Mouse (Mus musculus) midbrain, embryonic 13.5 days (tissue): ENCODE results near the gene Olfr610. TPM values are rescaled to one million over a fixed set of nuclear protein-coding genes. Genes with fewer than 3 reads are reported as not detected.
"Not testable (repeated sequence)": the region's sequence is repeated elsewhere in the genome, so short reads cannot be mapped to it uniquely, and the experiment has no call there.

Experiments
- ATAC-seq: fragments of 200-750 bp; cut with Nextera tagmentation; 2 replicates; pipeline ENCODE4 v1.8.0; 2017; ENCODE audit warnings: mild to moderate bottlenecking, moderate TSS enrichment, moderate library complexity
- H3K27ac ChIP-seq: fragments of 300-500 bp; sonication (generic); 2 replicates; pipeline ENCODE4 v1.5.1; 2015; ENCODE audit warnings: inconsistent platforms, mild to moderate bottlenecking, moderate library complexity
- H3K27me3 ChIP-seq: fragments of 300-500 bp; sonication (generic); 2 replicates; pipeline ENCODE4 v1.6.1; 2015; ENCODE audit warnings: mild to moderate bottlenecking, inconsistent platforms
- H3K36me3 ChIP-seq: fragments of 300-500 bp; sonication (generic); 2 replicates; pipeline ENCODE4 v1.6.1; 2015; ENCODE audit warnings: mild to moderate bottlenecking, inconsistent platforms
- H3K4me1 ChIP-seq: fragments of 300-500 bp; sonication (generic); replicated peaks from 2 replicates; pipeline ENCODE4 v1.6.1; 2015; ENCODE audit warnings: inconsistent platforms
- H3K4me2 ChIP-seq: fragments of 300-500 bp; sonication (generic); replicated peaks from 2 replicates; pipeline ENCODE4 v1.6.1; 2015; ENCODE audit warnings: moderate library complexity, mild to moderate bottlenecking, inconsistent platforms
- H3K4me3 ChIP-seq: fragments of 300-500 bp; sonication (generic); replicated peaks from 2 replicates; pipeline ENCODE4 v1.5.1; 2015; ENCODE audit warnings: mild to moderate bottlenecking, inconsistent platforms
- H3K9ac ChIP-seq: fragments of 300-500 bp; sonication (generic); replicated peaks from 2 replicates; pipeline ENCODE4 v1.6.1; 2015; ENCODE audit warnings: mild to moderate bottlenecking, inconsistent platforms
- H3K9me3 ChIP-seq: fragments of 300-500 bp; sonication (generic); 2 replicates; pipeline ENCODE4 v1.6.1; 2016; ENCODE audit warnings: mild to moderate bottlenecking, inconsistent platforms
- WGBS: fragments of 180-500 bp; shearing (Covaris S2); methylation state at CpG from one replicate; pipeline ENCODE4 v1.1.7; 2015; 5-methylcytosine and 5-hydroxymethylcytosine counted together
- polyA plus RNA-seq: library from polyadenylated mRNA; unstranded; fragments of >200 nt; fragmentation: Nextera tagmentation; extraction: Ambion mirVana; gene quantifications from 2 replicates; pipeline ENCODE4 v1.2.1, GENCODE M21; 2015

Gene Olfr610
- polyA plus RNA-seq, result not detected in 2 replicates

DNA sequence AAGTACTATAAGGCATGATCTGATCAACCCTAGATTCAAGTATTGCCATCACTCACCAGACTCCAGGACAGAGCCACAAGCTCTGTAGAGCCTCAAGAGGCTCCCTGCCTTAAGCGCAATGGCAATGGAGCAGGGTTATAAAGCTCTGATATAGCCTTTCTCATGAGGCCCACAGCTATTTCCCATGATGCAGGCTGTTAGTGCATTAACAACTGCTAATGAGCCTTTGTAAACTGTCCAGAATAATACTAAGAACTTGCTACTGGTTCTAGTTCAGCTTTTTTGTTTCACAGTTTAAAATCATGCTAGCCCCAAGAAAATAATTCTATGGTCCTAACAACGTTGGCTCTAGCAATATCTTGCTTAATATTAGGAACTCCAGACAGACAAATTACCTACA is at the start of gene Olfr610:
Gene Olfr610 (minus strand): TSS at position 101 of the 400 bp plus-strand sequence.
- 89% methylated on average over 2 of the region's 2 CpGs for WGBS

DNA sequence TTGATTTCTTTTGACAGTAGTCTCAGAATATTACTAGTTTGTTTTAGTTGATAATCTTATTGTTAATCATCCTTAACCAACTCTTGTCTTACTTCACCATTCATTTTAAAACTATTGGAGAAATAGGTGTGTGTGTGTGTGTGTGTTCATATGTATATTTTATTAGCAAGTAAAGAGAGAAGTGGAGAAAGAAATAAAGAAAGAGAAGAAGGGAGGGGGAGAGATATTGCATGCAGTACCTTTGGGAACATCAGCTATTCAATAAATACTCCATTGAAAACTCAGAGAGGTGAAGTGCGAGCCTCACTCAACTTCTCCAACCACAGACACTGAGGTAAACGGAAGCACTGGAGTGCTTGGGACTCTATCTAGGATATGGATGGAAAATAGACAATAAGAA is 43.9 kb upstream of the Olfr610 start, which contains the start of gene Olfr615:
Gene Olfr615 (plus strand): TSS at position 301 of the 400 bp plus-strand sequence.
- Histone ChIP-seq H3K4me2 (no peak within 1 kb of the TSS), H3K36me3 (no peaks in the 10 kb centered on the region), H3K27me3 (no peaks in the 10 kb centered on the region), H3K9me3 (no peaks in the 10 kb centered on the region), H3K9ac (no peak within 1 kb of the TSS), H3K4me1 (no peaks in the 10 kb centered on the region), H3K4me3 (no peak within 1 kb of the TSS), H3K27ac (no peak within 1 kb of the TSS)
- WGBS, result 89% methylated on average over 2 of the region's 2 CpGs
- no peak for ATAC-seq

More for the DNA sequence above, at the start of gene Olfr610:
- H3K36me3 ChIP-seq, result no peaks in the 10 kb centered on the region
- H3K9ac ChIP-seq, result no peak within 1 kb of the TSS
- H3K4me1 ChIP-seq, result no peaks in the 10 kb centered on the region
- no peaks in the 10 kb centered on the region for H3K9me3 ChIP-seq
- H3K27me3 ChIP-seq, result no peaks in the 10 kb centered on the region
- H3K4me2 ChIP-seq, result no peak within 1 kb of the TSS
- H3K27ac ChIP-seq, result no peak within 1 kb of the TSS
- ATAC-seq, result no peak
- H3K4me3 ChIP-seq, result no peak within 1 kb of the TSS

DNA sequence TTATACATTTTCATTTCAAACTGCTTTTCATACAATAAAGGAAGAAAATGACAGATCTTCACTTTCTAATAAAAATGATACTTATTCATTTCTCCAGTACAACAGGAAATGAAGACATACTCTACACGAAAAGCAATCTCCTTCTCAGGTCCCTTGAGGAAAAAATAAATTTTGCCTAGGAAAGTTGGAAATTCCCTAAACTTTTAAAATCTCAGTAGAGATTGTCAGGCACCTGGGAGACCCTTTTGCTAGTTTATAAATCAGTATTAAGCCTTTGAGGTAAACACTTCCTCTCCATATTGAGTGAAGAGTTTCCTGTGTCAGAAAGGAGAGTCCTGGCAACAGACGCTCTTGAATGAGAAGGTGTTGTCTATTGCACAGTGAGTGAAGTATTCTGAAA is 35.9 kb upstream of the Olfr610 start, which contains the start of gene Olfr613:
Gene Olfr613 (plus strand): TSS at position 301 of the 400 bp plus-strand sequence.
- WGBS, result 94% methylated on average over 2 of the region's 2 CpGs
- no peaks in the 10 kb centered on the region for H3K27me3 ChIP-seq
- H3K9me3 ChIP-seq, result no peaks in the 10 kb centered on the region
- no peak within 1 kb of the TSS for H3K4me2 ChIP-seq
- H3K9ac ChIP-seq, result no peak within 1 kb of the TSS
- no peaks in the 10 kb centered on the region for H3K4me1 ChIP-seq
- ATAC-seq, result no peak
- no peak within 1 kb of the TSS for H3K4me3 ChIP-seq
- no peaks in the 10 kb centered on the region for H3K36me3 ChIP-seq
- H3K27ac ChIP-seq, result no peak within 1 kb of the TSS

DNA sequence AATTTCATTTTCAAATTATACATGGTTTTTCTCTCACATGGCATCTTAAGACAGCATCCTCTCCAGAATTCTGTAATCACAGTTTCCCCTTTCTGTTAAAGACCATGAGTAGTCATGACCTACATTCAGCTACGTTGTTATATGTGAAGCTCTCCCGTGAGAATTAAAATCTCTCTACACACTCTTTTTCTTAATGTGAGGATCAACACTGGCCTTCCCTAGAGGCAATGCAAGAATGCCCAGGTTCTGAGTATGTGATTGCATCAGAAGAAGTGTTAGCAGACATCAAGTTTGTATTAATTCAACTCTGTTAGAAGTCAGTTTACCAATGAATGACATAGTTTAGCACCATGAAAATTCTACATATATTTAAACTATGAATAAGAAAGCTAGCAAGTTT is 30.7 kb upstream of the Olfr610 start, which contains the start of gene Olfr612:
Gene Olfr612 (minus strand): TSS at position 101 of the 400 bp plus-strand sequence.
- not testable (repeated sequence) for H3K4me2 ChIP-seq, H3K36me3 ChIP-seq, H3K9me3 ChIP-seq, ATAC-seq, H3K27ac ChIP-seq, H3K9ac ChIP-seq, H3K27me3 ChIP-seq, H3K4me3 ChIP-seq, H3K4me1 ChIP-seq
- WGBS, result 85% methylated on average over 2 of the region's 2 CpGs

DNA sequence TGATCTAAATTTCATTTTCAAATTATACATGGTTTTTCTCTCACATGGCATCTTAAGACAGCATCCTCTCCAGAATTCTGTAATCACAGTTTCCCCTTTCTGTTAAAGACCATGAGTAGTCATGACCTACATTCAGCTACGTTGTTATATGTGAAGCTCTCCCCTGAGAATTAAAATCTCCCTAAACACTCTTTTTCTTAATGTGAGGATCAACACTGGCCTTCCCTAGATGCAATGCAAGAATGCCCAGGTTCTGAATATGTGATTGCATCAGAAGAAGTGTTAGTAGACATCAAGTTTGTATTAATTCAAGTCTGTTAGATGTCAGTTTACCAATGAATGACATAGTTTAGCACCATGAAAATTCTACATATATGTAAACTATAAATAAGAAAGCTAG is 8.8 kb upstream of the Olfr610 start, which contains the start of gene Olfr611:
Gene Olfr611 (minus strand): TSS at position 101 of the 400 bp plus-strand sequence.
- not testable (repeated sequence) for H3K4me3 ChIP-seq, H3K4me1 ChIP-seq, H3K36me3 ChIP-seq, H3K9ac ChIP-seq, H3K27ac ChIP-seq, H3K9me3 ChIP-seq, ATAC-seq, H3K4me2 ChIP-seq, H3K27me3 ChIP-seq
- WGBS, result 73% methylated on average over 1 of the region's 1 CpGs

DNA sequence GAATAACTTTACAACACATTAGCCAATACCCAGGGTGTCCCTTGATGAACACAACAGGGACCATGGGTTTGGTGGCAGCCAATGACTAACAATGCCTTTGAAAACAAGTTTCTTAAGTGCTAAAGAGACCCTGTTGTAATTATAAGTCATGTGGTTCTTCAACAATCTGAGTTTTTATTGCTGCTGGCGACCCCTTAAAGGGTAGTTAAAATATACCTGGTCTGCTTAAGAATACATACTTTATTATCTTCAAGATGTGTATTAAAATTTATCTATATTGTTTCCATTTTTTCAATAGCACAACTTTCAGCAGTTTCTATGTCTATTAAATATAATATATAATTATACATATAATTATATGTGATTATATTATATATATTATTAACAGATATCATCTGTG is 14.0 kb downstream of the Olfr610 start, which contains the start of gene Olfr609:
Gene Olfr609 (minus strand): TSS at position 101 of the 400 bp plus-strand sequence.
- Histone ChIP-seq H3K9me3 (no peaks in the 10 kb centered on the region), H3K27ac (no peak within 1 kb of the TSS), H3K4me2 (no peak within 1 kb of the TSS), H3K27me3 (no peaks in the 10 kb centered on the region), H3K4me3 (no peak within 1 kb of the TSS), H3K4me1 (no peaks in the 10 kb centered on the region), H3K9ac (no peak within 1 kb of the TSS), H3K36me3 (no peaks in the 10 kb centered on the region)
- ATAC-seq, result no peak
- 76% methylated on average over 1 of the region's 1 CpGs for WGBS

DNA sequence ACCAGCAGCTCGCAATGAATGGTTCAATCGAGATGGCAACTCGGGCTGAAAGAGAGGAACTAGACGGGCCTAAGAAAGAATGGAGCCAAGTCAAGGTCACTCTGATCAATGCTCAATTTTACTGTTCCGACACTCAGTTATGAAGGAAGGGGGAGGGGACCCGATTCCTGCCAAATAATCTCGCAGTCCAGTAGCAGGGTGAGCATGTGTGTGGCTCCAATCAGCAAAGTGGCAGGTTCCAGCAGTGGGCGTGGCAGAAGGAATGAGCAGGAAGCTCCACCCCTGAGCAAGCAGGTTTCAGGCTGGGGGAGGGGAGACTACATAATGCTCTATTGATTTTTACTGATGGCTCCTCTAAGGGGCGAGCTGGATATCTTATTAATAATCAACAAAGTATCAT is 34.8 kb downstream of the Olfr610 start:
- not testable (repeated sequence) for H3K9me3 ChIP-seq, H3K4me3 ChIP-seq, H3K4me2 ChIP-seq, H3K27ac ChIP-seq, ATAC-seq, H3K9ac ChIP-seq, H3K4me1 ChIP-seq, H3K27me3 ChIP-seq, H3K36me3 ChIP-seq
- 89% methylated on average over 9 of the region's 9 CpGs for WGBS

DNA sequence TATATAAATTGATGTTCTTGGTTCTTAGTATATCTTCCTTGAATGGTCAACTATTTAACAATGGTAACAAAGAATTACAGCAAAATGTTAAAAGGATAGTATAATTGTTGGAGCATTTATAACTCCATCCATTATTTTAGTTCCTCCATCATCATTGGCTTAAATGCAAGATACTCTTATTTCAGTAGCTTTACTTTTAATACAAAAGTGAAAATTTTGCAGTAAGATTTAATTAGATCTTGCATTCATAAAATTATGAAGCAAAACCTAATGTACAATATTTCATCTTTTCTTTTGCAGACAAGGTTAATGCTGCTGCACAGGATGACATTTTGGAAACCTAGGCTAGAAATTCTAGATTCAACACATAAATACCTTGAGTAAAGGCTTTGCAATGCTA is 42.3 kb downstream of the Olfr610 start, which contains the start of gene Olfr608:
Gene Olfr608 (plus strand): TSS at position 301 of the 400 bp plus-strand sequence.
- ATAC-seq, result no peak
- H3K4me3 ChIP-seq, result no peak within 1 kb of the TSS
- H3K9ac ChIP-seq, result no peak within 1 kb of the TSS
- no peak within 1 kb of the TSS for H3K4me2 ChIP-seq
- no peaks in the 10 kb centered on the region for H3K9me3 ChIP-seq
- H3K27me3 ChIP-seq, result no peaks in the 10 kb centered on the region
- H3K27ac ChIP-seq, result no peak within 1 kb of the TSS
- no peaks in the 10 kb centered on the region for H3K36me3 ChIP-seq
- no peaks in the 10 kb centered on the region for H3K4me1 ChIP-seq

DNA sequence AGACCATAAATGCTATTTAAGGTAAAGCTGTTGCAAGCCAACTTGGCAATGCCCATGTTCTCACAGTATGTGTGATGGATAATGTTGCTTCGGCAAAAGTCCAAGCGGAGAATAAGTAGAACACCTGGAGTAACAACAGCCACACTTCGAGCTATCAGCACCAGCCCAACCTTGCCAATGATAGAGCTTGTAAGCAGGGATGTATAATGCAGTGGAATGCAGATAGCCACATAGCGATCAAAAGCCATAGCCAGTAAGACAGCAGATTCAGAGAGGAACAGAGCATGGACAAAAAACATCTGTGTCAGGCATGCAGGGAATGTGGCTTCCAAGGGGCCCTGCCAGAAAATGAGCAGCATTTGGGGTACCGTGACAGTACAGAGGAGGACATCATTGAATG is 51.3 kb downstream of the Olfr610 start:
- Histone ChIP-seq H3K36me3 (no peaks in the 10 kb centered on the region), H3K27me3 (no peaks in the 10 kb centered on the region), H3K4me3 (no peak overlapping the region), H3K9me3 (no peaks in the 10 kb centered on the region), H3K27ac (no peak overlapping the region), H3K9ac (no peak overlapping the region), H3K4me1 (no peaks in the 10 kb centered on the region), H3K4me2 (no peak overlapping the region)
- no peak for ATAC-seq
- WGBS, result 95% methylated on average over 5 of the region's 5 CpGs

Other genes starting within 250 kb of the Olfr610 start
- not detected in 2 replicates for gene Olfr596, start 206.5 kb downstream of the Olfr610 start, polyA plus RNA-seq
- not detected in 2 replicates for gene Olfr597, start 195.8 kb downstream of the Olfr610 start, polyA plus RNA-seq
- gene Olfr598, start 188.6 kb downstream of the Olfr610 start, polyA plus RNA-seq, result not detected in 2 replicates
- gene Olfr599, start 176.2 kb downstream of the Olfr610 start, polyA plus RNA-seq, result not detected in 2 replicates
- not detected in 2 replicates for gene Olfr600, start 162.5 kb downstream of the Olfr610 start, polyA plus RNA-seq
- gene Olfr601, start 149.5 kb downstream of the Olfr610 start, polyA plus RNA-seq, result not detected in 2 replicates
- gene Olfr603, start 125.9 kb downstream of the Olfr610 start, polyA plus RNA-seq, result not detected in 2 replicates
- gene Usp17lc, start 97.0 kb downstream of the Olfr610 start, polyA plus RNA-seq, result not detected in 2 replicates
- gene Olfr605, start 66.7 kb downstream of the Olfr610 start, polyA plus RNA-seq, result not detected in 2 replicates
- not detected in 2 replicates for gene Olfr606, start 63.1 kb downstream of the Olfr610 start, polyA plus RNA-seq
- not detected in 2 replicates for gene Olfr607, start 48.0 kb downstream of the Olfr610 start, polyA plus RNA-seq
- not detected in 2 replicates for gene Olfr608, start 42.2 kb downstream of the Olfr610 start, polyA plus RNA-seq
- gene Olfr609, start 14.1 kb downstream of the Olfr610 start, polyA plus RNA-seq, result not detected in 2 replicates
- gene Olfr611, start 8.7 kb upstream of the Olfr610 start, polyA plus RNA-seq, result not detected in 2 replicates
- gene Olfr612, start 30.6 kb upstream of the Olfr610 start, polyA plus RNA-seq, result not detected in 2 replicates
- gene Olfr613, start 36.0 kb upstream of the Olfr610 start, polyA plus RNA-seq, result not detected in 2 replicates
- not detected in 2 replicates for gene Olfr615, start 44.0 kb upstream of the Olfr610 start, polyA plus RNA-seq
- gene Olfr616, start 57.0 kb upstream of the Olfr610 start, polyA plus RNA-seq, result not detected in 2 replicates
- not detected in 2 replicates for gene Olfr617, start 60.9 kb upstream of the Olfr610 start, polyA plus RNA-seq
- gene Olfr618, start 78.0 kb upstream of the Olfr610 start, polyA plus RNA-seq, result not detected in 2 replicates
- gene Olfr619, start 88.5 kb upstream of the Olfr610 start, polyA plus RNA-seq, result not detected in 2 replicates
- not detected in 2 replicates for gene Olfr620, start 100.4 kb upstream of the Olfr610 start, polyA plus RNA-seq
- not detected in 2 replicates for gene Olfr622, start 130.6 kb upstream of the Olfr610 start, polyA plus RNA-seq
- gene Olfr623, start 151.6 kb upstream of the Olfr610 start, polyA plus RNA-seq, result not detected in 2 replicates
- gene Olfr624, start 159.1 kb upstream of the Olfr610 start, polyA plus RNA-seq, result 0.04 TPM in 2 replicates
- gene Olfr625-ps1, start 170.6 kb upstream of the Olfr610 start, polyA plus RNA-seq, result not detected in 2 replicates
- not detected in 2 replicates for gene Olfr243, start 202.5 kb upstream of the Olfr610 start, polyA plus RNA-seq
- gene Olfr628, start 218.3 kb upstream of the Olfr610 start, polyA plus RNA-seq, result not detected in 2 replicates
- not detected in 2 replicates for gene Olfr629, start 232.8 kb upstream of the Olfr610 start, polyA plus RNA-seq
- not detected in 2 replicates for gene Olfr630, start 245.2 kb upstream of the Olfr610 start, polyA plus RNA-seq